Mouse (Mus musculus): ENCODE measurements around the gene Nrn1l. TPM values are rescaled to one million over a fixed set of nuclear protein-coding genes. Genes with fewer than 3 reads are reported as not detected.

Gene Nrn1l
- polyA plus RNA-seq, 2 experiments from 2014 or later = 1.5 TPM; not detected in 1

DNA sequence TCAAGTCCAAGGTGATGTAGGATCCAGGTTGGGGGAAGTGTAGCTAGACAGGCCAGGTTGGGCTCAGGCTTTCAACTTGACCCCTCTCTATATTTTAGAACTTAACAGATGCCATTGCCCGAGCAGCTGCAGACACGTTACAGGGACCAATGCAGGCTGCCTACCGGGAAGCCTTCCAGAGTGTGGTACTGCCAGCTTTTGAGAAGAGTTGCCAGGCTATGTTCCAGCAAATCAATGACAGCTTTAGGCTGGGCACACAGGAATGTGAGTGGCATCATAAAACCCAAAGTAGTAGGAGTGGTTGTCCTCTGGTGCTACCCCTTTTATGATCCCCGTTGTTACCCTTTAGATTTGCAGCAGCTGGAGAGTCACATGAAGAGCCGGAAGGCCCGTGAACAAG, 2.5 kb upstream of the Nrn1l start:
- ATAC-seq = no peak

DNA sequence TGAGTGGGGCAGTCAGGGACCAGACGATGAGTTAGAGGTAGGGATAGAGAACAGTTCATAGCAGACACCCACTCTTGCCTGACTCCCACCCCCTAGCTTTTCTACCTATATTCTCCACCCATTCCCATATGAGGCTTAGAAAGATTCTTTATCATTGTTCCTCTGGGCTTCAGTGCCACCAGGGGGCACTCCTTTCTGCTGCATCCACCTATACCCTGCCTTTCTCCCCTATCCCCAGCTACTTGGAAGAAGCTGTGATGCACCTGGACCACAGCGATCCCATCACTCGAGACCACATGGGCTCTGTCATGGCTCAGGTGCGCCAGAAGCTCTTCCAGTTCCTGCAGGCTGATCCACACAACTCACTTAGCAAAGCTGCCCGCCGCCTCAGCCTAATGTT, 935 bp upstream of the Nrn1l start:
- ATAC-seq = peak; percentile 49

DNA sequence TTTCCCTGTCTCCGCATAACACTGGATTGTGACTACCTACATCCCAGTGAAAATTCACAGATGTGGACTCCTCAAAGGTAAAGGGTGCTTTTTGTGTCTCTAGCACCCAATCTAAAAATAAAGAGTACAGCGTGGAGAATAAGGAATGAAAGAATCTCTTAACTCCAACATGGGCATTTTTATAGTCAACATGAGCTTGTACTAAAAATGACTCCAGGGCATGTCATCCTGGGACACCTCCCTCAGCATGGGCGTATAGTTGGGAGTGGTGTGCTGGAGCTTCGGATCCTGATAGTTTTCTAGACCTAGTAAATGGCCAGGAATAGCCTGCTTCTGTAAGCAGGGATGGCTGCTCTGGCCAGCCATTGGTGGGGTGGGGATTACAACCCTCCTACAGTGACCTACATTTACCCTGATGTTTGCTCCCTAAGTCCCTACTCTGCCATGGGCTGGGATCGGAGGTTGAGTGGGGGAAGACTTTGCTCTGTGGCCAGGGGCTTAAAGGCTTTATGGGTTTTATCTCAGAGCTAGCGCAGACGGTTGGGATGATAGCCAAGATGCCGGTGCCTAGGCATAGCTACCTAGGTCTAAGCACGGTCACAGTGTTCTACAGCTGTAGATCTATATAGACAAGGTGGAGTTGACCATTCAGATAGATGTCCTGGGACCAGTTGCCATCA, 4.6 kb downstream of the Nrn1l start:
- ATAC-seq = no peak

DNA sequence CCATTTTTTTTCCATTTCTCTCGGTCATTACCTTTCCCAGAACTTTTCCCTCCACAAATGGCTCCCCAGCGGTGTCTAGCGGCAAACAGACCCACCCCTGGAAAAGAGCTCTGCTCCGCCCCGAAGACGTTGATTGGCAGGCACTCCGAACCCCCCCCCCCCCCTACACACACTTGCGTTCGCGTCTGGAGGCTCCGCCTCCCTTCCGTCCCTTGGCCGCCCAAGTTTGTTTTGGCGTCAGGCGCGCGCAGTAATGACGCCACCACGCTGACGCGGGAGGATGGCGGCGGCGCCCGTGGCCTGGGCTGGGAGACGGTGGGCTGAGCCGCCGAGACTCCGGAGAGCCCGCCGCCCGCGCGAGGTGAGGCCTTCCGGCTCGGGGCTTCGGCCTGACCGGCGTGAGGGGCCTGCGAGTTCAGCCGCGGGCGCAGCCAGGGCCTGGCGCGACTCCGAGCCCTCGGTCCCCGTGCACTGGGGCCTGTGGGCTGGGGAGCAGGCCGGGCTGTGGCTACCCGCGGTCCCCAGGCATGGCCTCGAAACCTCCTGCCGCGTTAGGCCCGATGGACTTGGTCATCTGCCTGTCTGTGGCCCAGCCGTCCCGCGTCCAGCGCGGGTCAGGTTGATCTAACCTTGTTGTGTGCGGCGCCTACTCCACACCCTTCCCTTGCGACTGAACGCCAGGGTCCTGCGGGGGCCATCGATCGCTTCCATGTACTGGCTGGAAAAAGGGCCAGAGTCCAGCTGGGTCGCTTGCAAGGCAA, 7.0 kb downstream of the Nrn1l start, which contains the start of gene Pskh1:
Pskh1 (plus strand) TSS at position 262 of the 761 bp plus-strand sequence.
- ATAC-seq = peak; percentile 91

DNA sequence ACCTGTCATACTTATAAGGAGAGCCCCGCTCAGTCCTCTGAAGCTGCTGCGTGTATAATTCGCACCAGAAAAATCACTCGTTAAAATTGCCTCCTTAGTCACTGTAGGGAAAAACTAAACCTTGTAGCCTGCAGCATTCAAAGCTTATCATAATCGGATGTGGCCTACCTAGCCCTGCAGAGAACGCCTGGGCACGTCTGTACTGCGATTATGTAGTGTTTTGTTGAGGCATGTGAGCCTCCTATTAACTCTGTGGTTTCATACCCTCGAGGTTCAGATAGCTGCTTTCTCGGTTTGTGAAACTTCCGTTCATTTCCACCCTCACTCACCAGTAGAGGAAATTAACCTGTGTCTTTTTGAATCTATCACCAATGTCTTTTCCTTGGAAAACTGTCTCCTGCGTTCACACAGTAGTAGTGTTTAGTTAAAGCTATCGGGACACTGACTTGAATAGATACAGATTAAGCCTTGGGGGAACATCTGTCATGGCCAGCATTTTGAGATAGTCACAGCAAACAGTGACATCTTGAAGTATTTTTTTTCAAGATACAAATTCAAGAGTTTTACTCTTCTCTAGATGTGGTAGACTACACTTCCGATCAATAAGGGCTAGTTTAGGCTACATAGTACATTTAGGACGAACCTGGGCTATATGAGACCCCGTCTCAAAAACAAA, 7.7 kb downstream of the Nrn1l start:
- ATAC-seq = peak; percentile 74

DNA sequence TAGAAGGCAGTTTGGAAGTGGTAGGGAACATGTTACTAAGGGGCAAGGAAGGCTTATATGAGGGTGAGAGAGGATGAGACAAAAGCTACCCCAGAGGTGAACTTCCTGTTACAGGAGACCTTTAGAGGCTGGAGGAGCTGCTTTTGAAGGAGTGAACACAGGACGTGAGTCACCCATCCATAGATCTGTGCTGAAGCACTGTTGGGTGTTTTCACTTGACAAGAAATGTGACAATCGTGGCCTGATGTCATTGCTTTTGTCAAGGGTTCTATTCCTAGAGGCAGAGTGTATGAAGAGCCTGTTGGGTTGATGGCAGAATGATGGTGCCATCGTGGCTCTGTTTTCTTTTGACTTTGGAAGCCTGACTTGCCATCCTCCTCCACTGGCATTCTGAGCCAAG, 26.0 kb downstream of the Nrn1l start:
- peak; percentile 96 for ATAC-seq

DNA sequence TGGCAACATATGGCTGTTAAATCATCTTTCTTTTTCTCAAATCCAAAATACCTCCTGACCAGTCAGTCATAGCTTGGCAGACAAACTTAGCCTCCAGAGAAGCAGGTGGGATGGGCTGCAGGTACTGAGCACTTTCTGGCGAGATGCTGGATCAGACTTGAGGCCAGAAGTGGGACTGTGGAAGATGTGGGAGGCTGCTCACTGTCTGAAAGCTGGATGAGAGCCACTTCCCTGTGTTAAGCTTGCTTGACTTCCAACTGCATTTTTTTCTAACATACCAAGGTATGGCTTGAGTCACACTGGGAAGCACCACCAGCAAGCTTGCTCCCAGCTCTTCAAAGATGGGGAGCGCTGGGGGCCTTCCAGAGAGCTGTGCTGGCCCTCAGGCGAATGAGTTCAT, 31.8 kb downstream of the Nrn1l start:
- no peak for ATAC-seq

DNA sequence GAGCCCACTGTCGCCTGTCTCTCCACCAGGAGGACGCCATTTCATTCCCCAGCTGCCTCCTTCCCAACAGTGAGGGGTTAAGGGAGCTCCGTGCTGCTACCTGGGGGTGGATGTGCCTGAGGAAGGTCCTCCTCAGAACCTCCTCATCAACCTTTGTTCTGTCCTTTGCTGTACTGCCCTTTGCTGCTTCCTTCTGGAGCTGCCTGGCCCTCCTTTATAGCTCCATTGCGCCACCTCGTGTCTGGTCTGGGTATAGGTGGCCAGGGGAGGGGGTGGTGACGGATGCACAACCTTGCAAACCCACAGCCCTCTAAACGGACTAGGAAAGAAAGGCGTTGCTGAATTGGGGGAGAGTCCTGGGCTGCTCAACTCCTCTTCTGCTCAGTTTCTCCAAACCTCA, 37.2 kb downstream of the Nrn1l start:
- peak; percentile 91 for ATAC-seq

DNA sequence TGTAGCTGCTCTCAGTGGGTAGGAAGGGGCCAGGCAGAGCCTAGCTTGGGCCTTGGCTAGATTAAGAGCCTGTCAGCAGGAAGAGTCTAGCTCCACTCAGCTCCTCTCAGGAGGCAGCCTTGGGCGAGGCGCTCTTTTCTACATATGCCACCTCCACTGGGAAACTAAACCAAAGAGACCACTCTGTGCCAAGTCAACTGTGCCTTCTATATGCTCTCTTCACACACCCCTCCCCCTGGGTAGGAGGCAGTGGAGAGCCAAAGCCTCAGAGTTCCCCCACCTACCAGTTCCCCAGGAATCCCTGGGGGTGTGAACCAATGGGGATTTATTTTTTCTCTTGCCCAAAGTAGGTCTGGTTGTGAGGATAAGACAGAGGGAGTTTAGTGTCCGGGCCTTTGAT, 37.9 kb downstream of the Nrn1l start:
- no peak for ATAC-seq

DNA sequence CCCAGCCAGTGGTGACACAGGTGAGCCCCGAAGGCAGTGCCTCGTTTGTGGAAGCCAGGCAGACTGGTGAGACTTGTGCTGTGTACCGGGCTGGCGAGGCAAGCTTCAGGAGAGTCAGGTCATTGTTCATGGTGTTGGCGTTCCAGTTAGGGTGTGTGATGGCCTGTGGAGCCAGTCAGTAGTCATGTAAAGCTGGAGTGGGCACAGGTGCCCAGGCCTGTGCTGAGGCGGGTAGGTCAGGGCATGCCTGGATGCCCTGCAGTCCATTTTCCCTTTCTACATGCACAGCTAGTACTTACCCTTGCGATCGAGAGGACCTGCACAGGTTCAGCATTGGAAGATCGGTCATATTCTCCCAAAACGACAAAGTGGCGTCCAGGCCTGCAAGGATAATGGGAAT, 39.2 kb downstream of the Nrn1l start:
- ATAC-seq = no peak

DNA sequence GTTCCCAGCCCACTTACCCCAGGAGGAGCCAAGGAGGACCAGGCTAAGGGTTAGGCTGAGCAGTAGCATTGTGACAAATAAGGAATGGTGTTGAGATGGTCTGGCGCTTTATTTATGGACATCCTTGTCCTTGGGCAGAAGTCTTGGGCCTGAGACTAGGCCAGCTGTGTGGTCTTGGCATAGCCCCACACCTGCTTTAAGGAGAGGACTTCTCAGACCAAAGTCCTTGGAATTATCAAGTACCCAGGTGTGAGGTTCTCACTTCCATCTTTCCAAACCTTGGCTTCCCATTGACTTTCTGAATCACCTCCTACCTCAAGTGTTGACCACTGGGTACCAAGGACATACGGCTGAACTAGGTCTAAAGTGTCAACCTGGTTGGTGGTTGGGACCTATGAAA, 40.4 kb downstream of the Nrn1l start, which contains the start of gene Ctrl:
Ctrl (minus strand) TSS at position 101 of the 400 bp plus-strand sequence.
- no peak for ATAC-seq

DNA sequence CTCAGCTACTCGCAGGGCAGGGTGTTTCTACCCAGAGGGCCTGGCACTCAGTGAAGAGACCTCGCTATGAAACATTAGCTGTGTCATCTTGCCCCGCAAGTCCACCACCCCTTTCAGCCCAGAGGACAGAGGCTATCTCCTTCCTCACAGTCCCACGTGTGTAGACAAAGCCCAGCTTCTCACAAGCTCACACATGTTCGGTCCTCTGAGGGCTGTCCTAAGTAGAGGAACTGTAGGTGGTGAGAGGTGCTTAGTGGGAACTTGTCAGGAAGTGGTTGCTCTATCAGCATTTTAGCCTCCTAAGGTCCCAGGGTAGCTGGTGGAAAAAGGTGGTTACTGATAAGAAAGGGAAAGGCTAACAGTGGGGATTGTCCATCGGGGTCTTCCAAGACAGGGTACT, 41.7 kb downstream of the Nrn1l start:
- no peak for ATAC-seq

DNA sequence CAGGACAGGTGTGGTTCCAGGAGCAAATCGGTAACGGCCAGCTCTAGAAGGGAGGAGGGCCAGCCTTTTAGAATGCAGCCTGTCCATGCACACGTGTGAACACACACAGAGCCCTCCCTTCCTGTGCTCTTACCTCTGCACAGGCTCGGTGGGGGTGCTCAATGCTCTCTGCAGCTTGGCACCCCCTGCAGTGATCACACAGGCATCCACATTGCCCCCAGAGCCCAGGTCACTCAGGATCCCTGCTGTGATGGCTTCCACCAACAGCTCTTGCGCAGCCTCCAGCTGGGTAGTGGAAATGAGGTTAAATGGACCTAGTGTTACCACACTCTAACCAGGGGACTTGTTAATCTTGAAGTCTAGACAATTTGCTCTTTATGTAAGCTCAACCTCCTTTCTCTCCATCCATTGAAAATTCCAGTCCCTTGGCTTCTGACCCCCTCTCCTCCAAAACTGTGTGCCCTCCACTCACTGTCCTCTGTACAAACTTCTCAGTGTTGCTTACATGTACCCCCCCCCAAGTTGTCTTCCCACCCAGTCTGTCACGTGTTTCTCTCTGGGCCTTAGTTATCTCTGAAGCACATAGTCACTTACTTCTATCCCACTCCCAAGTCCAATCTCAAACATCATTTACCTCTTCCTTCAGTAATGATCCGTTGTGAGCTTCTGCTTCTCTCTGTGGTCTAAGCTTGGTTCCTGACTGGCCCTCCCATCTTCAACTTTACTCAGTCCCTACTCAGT, 42.7 kb downstream of the Nrn1l start:
- ATAC-seq = no peak

DNA sequence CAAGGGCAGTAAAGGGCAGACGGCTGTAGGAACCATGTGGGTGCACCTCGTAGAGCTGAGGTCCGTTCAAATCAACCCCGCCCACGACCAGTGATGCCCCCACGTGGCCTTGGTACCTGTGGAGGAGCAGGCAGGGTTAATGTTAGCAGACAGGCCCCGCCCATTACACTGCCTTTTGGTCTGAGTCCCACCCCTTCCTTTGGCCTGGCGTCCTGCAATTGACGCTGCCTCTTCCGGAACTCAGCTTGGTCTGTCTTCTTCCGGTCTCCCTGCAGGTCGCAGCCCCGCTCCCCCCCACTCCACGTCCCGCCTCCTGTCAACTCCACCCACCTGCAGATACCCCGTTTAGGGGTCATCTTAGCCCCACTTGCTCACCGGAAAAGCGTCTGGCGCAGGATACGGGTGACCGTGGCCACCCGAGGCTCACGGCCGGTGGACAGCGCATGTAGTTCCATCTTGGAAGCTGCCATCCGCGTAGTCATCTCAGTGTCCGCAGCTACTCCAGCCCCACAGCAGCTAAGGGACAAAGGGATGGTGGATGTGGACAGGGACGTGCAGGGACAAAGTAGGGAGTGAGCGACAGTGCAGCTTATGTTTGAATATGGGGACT, 43.6 kb downstream of the Nrn1l start:
- peak; percentile 48 for ATAC-seq

DNA sequence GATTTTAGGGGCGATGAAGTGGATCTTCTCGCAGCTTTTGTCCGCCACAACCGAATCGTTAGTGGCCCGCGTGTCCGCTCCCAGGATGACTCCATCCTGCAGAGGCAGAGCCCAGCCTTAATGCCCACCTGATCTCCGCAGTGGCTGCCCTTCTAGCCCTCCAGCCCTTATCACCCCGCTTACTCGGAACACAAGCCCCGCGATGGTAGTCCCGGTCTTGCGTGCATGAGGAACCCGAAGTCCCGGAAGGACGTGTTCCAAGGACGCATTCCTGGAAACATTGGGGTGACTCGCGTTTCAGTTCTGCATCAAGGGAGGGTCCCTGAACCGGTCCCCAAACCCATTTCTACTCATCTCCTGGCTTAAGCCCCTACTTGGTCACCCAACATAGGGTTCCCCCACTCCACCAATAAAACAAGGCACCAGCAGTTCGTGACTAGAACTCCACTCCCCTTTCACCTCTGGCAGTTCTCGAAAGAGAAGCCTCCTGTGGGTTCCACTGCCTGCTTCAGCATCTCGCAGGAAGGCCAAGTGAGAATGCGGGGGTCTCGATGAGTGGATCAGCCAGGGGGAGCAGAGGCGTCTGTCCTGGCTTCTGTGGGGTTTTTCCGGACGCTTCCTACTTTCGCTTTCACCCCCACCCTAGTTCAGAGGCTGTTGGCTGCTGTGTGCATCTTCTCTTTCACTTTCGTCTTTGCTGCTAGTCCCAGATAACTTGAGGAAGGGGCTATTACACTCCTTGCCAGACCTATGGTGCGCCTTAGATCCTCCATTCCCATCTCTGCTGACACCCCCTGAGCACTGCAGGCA, 44.3 kb downstream of the Nrn1l start:
- ATAC-seq = peak; percentile 90

DNA sequence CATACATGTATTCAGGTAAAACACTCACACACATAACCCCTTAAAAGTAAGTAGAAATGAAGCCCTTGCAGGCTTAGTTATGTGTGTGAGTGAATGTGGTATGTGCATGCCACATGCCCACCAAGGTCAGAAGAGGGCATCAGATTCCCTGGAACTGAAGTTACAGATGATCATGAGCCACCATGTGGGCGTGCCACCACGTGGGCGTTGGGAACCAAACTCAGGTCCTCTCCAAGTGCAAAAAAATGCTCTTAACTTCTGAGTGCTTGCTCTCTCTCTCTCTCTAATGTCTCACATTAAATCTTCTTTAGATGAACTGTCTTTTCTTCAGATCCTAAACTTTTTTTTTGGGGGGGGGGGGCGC, 44.9 kb downstream of the Nrn1l start, which contains the start of gene Psmb10:
Psmb10 (minus strand) TSS at position 139 of the 364 bp plus-strand sequence.
- ATAC-seq = peak; percentile 21

DNA sequence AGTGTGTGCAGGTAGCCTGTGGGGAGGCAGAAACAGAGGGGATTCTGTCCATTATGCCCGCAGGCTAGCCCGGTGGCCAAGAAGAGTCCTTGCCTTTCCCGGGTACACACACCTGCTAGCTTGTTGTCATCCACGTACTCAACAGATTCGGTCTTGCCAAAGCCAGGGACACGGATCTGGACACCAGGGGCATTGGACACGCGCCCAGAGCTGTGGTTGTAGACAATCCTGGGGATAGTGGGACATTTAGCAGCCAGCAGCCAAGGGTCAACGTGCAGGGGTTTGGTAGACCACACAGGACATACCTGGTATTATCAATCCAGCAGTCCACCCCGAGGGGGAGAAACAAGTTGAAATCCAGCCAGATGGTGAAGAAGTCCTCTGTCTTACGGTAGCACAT, 48.7 kb downstream of the Nrn1l start:
- ATAC-seq = no peak

DNA sequence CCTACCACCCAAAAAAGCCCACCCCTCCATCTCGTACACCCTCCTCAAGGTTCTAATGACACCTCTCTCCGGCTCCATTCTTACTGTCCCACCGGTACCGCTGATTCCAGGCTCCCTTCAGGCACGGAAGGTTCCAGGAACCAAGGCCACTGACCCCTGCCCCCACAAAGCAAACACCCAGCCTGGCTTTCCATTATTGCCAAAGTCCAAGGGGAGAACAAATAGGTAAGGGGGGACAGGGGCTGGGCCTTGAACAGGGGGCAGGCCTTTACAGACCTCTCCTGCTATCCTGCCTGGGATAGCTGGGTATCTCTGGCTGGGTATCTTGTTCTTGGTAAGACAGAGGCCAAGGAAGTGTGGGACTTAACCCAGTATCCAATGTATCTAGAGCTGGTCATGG, 49.2 kb downstream of the Nrn1l start:
- no peak for ATAC-seq

DNA sequence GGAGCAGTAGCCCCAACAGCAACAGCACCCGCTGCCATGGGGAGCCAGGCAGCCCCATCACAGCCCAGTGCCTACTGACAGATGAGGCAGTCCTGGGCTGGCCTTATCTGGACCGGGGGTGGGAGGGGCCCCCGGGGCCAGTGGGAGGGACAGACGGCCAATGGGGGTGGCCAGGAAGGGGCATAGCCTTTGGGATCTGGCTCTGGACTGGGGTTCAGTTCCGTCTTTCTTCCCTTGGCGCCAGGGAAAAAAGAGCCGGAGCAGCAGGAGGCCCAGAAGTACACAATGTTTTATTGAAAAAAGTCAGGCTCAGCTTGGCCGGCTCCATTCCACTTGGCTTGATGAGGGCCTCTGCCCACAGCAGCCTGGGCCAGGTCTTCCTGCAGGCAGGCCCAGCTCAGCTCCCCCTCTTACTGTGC, 50.0 kb downstream of the Nrn1l start, which contains the start of gene Lcat:
Lcat (minus strand) TSS at position 62 of the 419 bp plus-strand sequence.
- ATAC-seq = no peak
